Mouse (Mus musculus) monocyte, adult 5-6 weeks (primary cell): ENCODE results near the gene Lrg1. TPM values are rescaled to one million over a fixed set of nuclear protein-coding genes. Genes with fewer than 3 reads are reported as not detected.
A peak's percentile ranks its signal among the peaks of the same experiment; 100 is the strongest.

Source experiments
- ATAC-seq: fragments of 153-309, 156-312 bp; replicated peaks from 2 replicates; pipeline ENCODE4 v1.8.0; 2017; ENCODE audit warnings: mild to moderate bottlenecking; ENCODE audit not compliant: low TSS enrichment, insufficient number of reproducible peaks, severe bottlenecking, poor library complexity, low FRiP score
- total RNA-seq: library from RNA; stranded (forward); fragments of 200-1000, 200-491, 200-594 nt; gene quantifications from 3 replicates; pipeline ENCODE4 v1.2.3, GENCODE M21; 2017

Lrg1 gene
- total RNA-seq = not detected in 3 replicates

DNA sequence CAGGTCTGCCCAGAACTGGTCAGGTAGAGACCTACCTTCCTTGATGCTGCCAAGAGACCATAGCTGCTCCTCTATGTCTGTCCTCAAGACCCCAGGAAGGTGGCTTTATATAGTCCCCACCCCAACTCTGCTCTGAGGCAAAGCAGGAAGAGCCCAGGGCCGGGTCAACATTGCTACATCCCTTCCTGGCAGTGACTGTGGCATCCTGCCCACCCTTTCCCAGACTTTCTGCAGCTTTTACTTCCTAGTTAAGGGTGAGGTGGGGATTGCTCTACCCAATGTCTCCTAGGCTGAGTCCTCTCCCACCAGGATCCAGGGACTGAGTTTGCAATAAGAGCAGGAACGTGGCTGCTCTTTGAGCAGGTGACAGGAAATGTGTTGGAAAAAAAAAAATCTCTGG, at the start of gene Lrg1:
Lrg1 (minus strand) TSS at position 176 of the 400 bp plus-strand sequence.
- ATAC-seq = no peak

DNA sequence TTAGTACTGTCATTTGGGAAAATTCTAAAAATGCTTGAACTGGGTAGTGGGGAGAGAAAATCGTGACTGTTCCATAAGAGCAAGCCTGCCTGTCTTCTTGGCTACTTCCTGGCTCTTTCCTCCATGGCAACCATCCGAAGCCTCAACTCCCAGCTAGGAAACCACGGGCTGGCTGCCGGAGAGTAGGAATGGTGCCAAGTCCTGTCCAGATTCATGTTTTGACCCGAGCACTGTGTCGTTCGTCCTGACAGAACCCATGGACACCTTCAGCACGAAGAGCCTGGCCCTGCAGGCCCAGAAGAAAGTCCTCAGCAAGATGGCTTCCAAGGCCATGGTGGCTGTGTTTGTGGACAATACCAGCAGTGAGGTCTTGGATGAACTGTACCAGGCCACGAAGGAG, 49.7 kb upstream of the Lrg1 start:
- ATAC-seq = no peak

DNA sequence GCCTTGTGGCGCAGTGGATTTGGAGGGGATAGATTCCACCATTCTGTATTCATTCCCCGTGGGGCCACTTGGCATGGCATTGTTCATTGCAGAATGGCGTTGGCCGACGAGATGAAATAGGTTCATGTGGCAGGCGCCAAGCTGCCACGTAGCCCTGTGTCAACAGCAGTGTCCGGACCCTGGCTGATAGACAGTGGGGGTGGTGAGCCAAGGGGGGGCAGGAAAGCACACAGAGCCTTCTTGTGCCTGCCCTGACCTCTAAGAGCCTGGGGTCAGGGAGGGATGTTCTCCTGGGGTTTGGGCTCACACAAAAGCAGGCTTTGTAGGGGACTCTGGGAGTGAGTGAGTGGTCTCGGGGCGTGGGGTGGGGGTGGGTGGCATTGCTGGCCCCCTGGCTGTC, 48.8 kb upstream of the Lrg1 start:
- no peak for ATAC-seq

DNA sequence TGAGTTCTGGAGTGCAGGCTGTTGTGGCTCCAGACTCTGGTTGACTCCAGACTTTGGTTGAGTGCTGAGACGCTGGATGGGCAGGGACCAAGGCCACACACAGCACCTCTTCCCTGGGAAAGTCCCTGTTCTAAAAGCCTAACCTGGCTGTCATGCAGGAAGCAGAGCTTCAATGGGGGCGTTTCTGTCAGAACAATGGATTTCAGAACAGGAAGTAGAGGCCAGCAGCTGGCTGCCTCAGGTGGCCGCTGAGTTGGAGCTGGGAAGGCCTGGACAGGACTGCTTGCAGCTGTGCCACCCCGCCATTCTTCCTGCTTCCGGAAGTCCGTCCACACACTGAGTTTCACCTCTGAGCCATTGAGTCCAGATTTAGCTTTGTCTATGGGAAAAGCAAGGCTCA, 48.0 kb upstream of the Lrg1 start:
- no peak for ATAC-seq

DNA sequence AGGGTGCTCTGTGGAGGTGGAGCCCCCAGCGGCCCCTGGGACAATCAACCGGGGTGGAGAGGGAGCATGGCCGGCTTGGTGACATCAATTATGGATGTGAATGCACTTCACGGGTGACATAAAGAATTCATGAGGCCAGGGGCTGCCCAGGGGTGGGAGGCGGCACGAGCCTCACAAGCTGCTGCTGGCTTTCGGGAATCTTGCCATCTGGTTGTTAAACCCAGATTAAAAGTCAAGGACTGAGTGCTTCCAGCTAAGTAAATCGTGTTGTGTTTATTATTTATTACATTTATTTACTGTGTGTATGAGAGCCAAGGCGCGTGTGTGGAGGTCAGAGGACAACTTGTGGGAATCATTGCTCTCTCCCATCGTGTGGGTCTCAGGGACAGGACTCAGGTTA, 43.9 kb upstream of the Lrg1 start:
- ATAC-seq = no peak

DNA sequence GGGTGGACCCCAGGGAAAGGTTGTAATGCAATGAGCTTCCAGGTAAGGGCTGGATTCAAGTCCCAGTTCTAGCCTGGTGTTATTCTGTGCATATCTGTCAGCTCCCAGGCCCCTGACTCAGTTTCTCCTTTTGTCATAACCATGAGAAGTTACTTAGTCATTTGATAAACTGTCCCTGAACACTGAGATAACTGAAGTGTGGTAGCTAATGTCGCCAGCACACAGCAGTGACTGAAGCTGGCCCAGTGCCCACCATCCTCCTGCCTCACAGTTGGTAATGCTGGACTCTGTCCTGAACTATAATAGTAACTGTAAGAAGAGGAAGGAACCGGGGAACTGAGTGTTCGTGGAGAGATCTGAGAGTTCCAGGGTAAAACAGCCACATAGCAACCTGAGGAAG, 42.7 kb upstream of the Lrg1 start:
- no peak for ATAC-seq

DNA sequence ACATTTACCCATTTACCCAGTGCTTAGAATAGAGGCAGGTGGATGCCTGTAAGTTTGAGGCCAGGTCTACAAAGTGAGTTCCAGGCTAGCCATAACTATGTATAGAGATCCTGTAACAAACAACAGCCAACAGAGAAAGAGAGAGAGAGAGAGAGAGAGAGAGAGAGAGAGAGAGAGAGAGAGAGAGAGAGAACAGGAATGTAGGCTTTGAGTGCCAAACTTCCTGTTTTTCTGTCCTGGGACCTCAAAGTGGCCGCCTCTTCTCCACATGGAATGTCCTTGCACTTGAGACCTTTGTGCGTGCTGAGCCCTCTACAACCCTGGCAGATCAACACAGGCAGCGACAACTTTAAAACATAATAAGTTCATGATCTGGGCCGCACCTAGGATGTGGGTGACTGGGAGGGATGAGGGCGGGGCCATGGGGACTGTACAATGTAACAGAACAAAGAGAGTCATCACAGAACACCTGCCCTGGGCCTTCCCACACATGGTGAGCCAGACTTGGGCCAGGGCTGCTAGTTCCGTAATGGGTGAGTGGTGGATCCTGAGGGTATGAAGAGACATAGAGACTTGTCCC, 41.8 kb upstream of the Lrg1 start:
- no peak for ATAC-seq

DNA sequence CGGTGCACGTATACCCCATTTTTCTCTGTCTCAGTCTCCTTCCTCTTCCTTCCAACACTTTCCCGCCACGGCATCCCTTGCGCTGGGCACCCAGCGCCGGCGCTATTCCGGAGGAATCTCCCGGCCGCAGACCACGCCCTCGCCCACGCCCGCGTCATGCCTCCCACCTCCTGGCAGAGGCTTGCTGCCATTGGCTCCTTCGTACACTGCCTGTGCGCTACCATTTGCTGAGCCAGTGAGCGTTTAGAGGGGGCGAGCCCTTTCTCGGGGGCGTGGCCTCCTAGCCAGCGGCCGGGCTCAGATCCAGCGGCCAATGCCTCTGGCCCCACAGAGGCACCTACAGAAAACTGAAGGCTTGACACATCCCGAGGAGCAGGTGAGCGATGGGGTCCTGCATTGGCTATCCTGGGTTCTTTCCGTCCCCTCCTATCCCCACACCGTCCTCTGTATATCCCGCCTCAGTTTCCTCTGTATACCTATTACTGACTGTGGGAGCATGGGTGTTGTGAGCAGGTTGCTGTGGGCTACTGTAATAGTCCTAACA, 40.5 kb upstream of the Lrg1 start, which contains the start of gene Tnfaip8l1:
Tnfaip8l1 (plus strand) TSS at position 247 of the 544 bp plus-strand sequence.
- ATAC-seq = peak; percentile 96

DNA sequence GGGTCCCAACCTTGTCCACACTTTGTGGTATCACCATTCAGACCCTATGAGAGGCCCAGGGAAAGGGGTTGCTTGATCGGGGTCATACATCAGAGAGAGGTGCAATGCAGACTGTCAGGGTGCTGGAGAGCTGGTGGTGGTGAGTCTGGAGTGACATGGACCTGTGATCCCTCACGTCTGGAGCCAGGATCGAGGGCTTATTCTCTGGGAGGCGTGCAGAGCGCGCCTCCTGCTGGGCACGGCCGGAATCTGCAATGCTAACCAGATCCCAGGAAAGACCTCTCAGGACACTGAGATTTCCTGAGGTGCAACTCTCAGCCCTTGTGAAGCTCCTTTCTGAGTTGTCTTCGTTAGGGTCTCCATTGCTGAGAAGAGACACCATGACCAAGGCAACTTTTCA, 37.9 kb upstream of the Lrg1 start:
- ATAC-seq = no peak

DNA sequence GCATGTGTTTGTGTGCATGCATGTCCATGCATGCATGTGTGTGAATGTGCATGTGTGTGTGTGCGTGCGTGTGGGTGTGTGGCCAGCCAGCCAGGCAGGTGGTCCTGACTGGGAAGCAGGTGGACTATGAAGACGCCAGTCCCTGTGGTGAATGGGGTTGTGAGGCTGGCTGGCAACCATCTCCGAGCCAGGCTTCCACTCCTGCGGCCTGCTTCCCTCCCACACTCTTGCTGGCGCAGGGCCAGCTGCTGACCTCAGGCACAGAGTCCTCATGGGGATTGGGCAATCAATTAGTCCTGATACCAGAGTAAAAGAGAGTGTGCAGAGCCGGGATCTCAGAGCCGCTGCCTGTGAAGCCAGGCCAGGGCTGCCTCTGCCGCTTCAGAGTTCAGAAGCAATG, 31.8 kb upstream of the Lrg1 start:
- ATAC-seq = no peak

DNA sequence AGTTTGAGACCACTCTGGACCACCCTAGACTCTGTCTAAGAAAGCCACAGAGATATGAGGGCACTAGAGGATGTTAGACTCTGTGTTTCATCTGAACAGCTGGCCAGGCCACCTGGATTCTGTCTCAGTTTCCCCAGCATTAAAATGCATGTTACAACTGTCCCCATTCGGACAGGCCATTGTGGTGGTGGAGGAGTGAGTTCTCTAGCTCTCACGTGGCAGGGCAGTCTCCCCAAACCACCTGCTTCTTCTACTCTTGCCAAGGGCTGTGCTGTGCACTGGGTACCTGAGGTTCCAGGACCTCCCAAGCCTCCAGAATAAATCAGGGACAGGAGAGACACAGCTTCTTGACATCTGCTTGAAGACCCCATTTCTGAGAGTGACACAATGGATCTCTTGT, 28.1 kb upstream of the Lrg1 start:
- ATAC-seq = no peak

DNA sequence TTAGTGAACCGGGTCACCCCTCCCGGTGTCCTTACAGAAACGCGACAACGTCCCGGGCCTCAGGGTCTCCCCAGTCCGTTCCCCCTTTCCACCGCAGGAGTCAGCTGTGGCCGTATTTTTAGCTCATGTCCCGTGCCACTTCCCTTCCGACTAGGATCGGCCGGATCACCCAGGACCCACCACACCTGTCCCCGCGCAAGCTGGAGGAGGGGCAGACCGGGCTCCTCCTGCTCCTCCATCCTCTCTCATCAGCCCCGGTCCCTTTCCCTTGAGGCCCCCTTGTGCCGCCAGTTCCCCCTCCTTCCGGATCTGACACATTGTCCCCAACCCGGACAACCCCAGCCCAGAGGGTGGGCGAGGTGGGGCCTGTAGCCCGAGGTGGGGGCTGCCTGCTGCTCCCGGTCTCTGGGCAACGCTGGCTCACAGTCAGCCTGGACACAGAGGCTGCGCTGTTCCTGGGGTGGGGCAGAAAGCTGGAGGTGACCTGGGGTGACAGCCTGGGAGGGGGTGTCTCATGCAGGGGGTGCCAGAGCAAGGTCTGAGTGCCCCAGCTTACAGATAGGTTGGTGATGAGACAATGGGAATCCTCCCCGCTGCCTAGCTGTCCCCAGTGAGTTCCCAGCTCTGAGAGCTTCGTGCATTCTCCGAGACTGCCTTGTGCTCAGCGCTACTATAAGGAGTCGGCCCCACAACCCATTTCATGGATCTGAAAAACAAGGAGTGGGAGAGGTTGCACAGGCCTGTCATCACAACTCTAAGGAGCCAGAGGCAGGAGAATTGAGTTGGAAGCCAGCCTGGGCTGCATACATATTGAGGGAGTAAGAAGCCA, 27.2 kb upstream of the Lrg1 start:
- no peak for ATAC-seq

DNA sequence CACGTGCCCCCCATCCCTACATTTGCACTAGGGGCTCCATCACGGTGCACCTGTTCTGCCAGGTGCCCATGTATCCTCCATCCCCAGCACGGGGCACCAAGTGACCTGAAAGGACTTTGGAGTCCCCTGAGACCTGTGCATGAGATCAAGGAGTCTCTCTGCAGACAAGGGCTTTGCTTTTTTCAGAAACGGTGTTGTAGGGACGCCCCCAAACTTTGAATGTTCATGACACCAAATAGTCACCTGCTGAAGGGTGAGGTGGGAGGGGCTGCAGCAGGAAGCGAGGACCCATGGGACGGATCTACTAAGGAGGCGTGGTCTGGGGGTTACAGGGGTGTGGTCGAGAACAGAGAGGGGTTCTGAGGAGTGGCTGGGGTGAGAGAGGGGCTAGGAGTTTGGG, 26.5 kb upstream of the Lrg1 start:
- ATAC-seq = no peak

DNA sequence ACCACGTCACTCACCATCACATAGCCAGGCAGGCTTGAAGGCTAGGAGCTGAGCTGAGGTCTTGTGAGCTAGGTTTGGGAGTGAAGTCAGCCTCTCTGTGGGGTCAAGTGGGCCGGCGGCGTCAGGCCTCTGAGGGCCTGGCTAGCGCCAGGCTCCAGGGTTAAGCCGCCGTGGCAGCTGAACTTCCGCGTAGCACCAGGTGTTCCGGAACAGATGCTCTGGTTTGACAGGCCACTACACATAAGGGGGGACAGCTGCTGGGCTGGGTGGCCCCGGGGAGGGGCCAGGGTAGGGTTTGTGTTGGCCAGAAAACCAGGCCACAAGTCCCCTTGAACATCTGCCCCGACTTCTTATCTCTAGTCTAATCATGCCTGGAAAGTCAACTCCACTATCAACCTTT, 25.6 kb upstream of the Lrg1 start:
- ATAC-seq = no peak

DNA sequence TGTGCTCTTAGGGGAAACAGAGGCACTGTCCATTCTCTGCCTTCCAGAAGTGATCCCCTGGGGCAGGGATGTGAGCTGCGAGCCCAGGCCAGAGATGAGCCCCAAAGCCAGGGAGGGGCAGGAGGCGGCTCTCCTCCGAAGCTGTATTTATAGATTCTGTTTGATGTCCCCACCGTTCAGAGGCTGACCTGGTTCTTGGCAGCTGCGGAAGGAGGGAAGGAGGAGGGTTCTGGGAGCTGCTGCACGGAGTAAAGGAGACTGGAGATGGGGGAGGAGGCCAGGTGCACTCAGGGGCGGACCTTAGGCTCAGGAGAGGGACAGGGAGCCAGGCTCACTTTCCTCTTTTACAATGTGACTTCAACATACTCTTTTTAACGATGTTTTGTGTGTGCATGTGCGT, 24.3 kb upstream of the Lrg1 start:
- no peak for ATAC-seq

DNA sequence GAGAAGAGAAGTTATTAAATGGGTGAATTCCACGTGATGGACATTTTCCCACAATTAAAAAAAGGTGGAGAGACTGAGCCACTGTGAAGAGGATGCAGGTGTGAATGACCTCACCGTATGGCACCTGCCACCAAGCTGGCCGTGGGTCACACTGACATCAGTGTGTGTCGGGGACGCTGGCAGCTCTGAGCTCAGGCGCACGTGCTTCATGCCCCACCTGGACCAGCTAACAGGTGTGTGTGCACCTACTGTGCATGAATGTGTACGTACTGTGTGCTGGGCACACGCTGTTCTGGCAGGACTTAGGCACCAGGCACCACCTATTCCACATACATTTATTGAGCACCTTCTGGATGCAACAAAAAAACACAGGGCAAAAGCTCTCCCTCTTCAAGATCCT, 22.7 kb upstream of the Lrg1 start:
- ATAC-seq = no peak

DNA sequence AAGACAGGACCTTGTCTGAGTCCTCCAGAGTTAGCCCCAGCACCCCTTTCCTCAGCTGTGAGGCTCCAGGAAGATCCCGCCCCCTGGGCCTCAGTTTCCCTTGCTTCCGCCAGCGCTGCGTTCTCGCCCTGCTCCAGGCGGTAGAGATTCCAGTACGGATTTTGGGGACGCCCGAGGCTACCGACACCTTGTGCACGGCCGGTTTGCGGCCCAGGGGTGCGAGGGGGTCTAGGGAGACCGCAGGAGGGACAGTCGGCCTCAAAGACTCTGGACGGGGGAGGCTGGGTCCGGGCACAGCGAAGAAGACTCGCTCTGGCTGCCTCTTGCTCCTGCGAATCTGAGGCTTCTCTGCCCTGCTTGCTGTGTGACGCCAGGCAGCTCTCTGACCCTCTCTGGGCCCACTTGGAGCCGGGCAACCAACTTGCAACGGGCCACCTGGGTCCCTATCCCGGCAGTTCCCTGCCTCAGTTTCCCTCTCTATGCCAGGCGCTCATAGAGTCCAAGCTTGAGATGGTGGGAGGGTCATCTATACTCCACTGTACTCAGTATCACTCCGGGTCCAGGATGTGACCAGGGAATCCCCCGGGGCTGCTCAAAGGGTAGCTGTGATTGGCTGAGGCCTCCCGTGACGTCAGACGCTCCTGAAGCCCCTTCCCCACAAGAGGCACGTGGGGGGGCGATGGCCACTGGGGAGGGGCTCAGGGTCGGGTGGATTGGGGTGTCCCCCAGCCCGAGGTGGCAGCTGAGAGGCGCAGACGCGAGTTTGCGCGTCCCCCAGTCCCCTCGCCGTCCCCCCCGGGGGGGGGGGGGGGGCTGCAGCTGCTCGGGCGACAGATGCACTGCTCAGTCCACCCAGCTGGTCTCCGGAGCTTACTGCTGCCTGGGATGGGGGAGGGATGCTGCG, 20.2 kb upstream of the Lrg1 start:
- ATAC-seq = no peak

DNA sequence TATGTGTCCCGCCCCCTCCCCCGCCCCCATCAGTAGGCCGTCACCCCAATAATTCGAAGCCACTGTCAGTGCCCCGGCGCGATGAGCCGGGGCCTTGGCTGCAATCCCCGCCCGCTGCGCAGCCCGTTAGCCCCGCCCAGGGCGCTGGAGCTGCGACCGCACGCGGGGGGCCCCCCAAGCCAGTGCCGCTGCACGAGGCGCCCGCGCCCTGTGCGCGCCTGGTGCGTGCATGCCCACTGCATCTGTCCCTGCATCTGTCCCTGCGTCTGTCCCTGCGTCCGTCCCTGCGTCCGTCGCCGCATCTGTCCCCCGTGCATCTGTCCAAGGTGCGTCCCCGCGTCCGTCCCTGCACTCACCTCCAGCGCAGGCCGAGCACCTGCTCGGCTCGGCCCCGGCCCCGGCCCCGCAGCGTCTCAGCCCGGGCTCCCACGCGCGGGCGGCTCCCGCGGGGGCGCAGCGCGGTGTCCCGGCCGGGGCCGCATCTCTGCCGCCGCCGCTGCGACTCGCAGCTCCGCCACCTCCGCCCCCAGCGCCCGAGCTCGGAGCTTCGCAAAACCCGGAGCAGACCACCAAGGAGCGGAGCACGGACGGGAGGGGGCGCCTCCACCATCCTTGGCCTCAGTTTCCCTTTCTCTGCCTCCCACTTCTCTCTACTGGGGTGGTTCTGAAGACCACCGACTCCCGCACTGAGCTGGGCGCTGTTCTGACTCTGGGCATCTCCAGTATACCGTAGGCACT, 18.2 kb upstream of the Lrg1 start, which contains the start of gene Sema6b:
Sema6b (minus strand) TSS at position 486 of the 738 bp plus-strand sequence.
- ATAC-seq = no peak

DNA sequence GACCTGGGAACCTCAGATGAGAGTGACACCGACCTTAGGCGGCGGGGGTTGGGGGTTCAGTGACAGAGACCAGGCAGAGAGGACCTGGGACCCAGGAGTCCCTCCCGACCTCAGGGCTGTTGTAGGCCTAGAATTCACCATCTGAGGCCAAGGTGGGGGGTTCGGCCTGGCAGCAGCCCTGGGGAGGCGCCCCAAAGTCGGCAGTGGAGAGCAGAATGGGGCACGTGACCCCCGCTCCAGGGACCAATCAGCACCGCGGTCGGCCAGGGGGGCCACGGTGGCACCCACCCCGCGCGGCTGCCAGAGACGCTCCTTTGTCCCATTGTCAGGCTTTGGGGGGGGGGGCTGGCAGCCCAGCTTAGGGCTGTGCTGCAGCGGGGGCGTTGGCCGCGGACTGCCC, 17.6 kb upstream of the Lrg1 start:
- no peak for ATAC-seq
